Mouse (Mus musculus): ENCODE data around the gene Taf9.

The Taf9 gene

DNA sequence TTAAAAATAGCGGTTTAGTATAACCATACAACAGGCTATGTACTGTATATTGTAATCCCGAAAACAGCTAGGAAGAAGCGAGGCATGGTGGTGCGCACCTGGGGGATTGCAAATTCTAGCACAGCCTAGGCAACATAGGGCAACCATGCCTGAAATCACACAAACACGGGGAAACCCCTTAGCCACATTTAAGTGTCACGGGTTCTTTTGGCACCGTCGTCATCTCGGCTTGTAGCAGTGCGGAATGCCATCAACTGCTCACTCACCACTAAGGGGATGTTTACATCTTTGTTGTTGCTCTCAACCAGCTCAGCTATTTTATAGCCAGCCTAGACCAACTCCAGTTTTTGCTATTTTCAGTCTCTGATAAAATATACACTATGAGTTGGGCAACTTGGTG lies 47.5 kb downstream of the Taf9 start:
- Histone ChIP-seq H3K27me3 (ENCODE audit: control insufficient read depth, insufficient read depth, low read length, poor library complexity, severe bottlenecking) (no peaks in the 10 kb centered on the region), H3K36me3 (ENCODE audit: control insufficient read depth, insufficient read depth, low read length, poor library complexity, severe bottlenecking) (peaks cover 19% of the 10 kb centered on the region)
- DNase-seq (ENCODE audit: low read depth, low spot score) = no peak

DNA sequence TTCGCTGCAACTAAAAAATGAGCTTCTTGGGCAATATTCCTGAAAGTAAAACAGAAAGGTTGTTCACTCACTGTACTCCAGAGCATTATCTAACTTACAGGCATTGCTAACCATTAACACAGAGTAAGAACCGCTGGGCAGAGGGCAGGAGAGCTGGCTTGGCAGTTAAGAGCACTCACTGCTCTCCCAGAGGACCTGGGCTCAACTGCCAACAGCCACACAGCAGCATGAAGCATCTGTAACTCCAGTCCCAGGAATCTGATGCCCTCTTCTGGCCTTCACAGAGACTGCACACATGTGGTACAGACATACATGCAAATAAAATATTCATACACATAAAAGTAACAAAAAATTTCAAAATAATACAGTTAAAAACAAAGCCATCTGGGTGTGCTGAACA lies 52.1 kb downstream of the Taf9 start:
- Histone ChIP-seq H3K36me3 (ENCODE audit: control insufficient read depth, insufficient read depth, low read length, poor library complexity, severe bottlenecking) (peaks cover 22% of the 10 kb centered on the region), H3K27me3 (ENCODE audit: control insufficient read depth, insufficient read depth, low read length, poor library complexity, severe bottlenecking) (peaks cover 1% of the 10 kb centered on the region; the same call in 1 of the 2 replicates)
- DNase-seq (ENCODE audit: low read depth, low spot score) = peak; percentile 16
